Mouse (Mus musculus) ES-Bruce4 (cell line): ENCODE data around the gene Siglec1. TPM values are rescaled to one million over a fixed set of nuclear protein-coding genes. Genes with fewer than 3 reads are reported as not detected.
A peak's percentile ranks its signal among the peaks of the same experiment; 100 is the strongest.

Source experiments
- H3K27ac ChIP-seq: 2 replicates; pipeline ENCODE4 v1.5.1; 2012; ENCODE audit warnings: low read length, inconsistent platforms; ENCODE audit not compliant: insufficient read depth
- H3K27me3 ChIP-seq: 2 replicates; pipeline ENCODE4 v1.6.1; 2012; ENCODE audit warnings: mild to moderate bottlenecking, low read length, inconsistent platforms; ENCODE audit not compliant: control insufficient read depth, poor library complexity, insufficient read depth, severe bottlenecking
- H3K36me3 ChIP-seq: 2 replicates; pipeline ENCODE4 v1.6.1; 2012; ENCODE audit warnings: inconsistent platforms, mild to moderate bottlenecking, low read length, moderate library complexity; ENCODE audit not compliant: control insufficient read depth, poor library complexity, insufficient read depth, severe bottlenecking
- H3K4me1 ChIP-seq: one replicate; pipeline ENCODE4 v1.8.1; 2011; ENCODE audit warnings: low read length; ENCODE audit not compliant: control insufficient read depth, insufficient read depth
- H3K4me3 ChIP-seq: 2 replicates; pipeline ENCODE4 v1.5.1; 2011; ENCODE audit warnings: low read depth, mild to moderate bottlenecking, low read length
- H3K9ac ChIP-seq: 2 replicates; pipeline ENCODE4 v1.6.1; 2012; ENCODE audit warnings: low read depth, mild to moderate bottlenecking, inconsistent platforms; ENCODE audit not compliant: poor library complexity, severe bottlenecking
- H3K9me3 ChIP-seq: replicated peaks from 2 replicates; pipeline ENCODE4 v1.6.1; 2012; ENCODE audit warnings: mild to moderate bottlenecking, low read length, inconsistent platforms; ENCODE audit not compliant: control insufficient read depth, poor library complexity, insufficient read depth, severe bottlenecking
- CTCF ChIP-seq: IDR thresholded peaks from one replicate; pipeline ENCODE4 v1.8.1; 2011; ENCODE audit warnings: low read depth, low read length
- EP300 ChIP-seq: IDR thresholded peaks from 2 replicates; pipeline ENCODE4 v1.6.1; 2011; ENCODE audit warnings: low read depth, low read length; ENCODE audit not compliant: insufficient read depth
- POLR2A ChIP-seq: IDR thresholded peaks from one replicate; pipeline ENCODE4 v1.8.1; 2011; ENCODE audit warnings: low read length; ENCODE audit not compliant: insufficient read depth
- polyA plus RNA-seq: library from polyadenylated mRNA; stranded (reverse); fragments of >200 nt; gene quantifications from 2 replicates; pipeline ENCODE4 v1.2.4, GENCODE M21; 2011; ENCODE audit warnings: low read depth; ENCODE audit not compliant: missing spikeins, insufficient read depth, insufficient read length

The Siglec1 gene
- polyA plus RNA-seq, 1 experiment: 0.16 TPM

DNA sequence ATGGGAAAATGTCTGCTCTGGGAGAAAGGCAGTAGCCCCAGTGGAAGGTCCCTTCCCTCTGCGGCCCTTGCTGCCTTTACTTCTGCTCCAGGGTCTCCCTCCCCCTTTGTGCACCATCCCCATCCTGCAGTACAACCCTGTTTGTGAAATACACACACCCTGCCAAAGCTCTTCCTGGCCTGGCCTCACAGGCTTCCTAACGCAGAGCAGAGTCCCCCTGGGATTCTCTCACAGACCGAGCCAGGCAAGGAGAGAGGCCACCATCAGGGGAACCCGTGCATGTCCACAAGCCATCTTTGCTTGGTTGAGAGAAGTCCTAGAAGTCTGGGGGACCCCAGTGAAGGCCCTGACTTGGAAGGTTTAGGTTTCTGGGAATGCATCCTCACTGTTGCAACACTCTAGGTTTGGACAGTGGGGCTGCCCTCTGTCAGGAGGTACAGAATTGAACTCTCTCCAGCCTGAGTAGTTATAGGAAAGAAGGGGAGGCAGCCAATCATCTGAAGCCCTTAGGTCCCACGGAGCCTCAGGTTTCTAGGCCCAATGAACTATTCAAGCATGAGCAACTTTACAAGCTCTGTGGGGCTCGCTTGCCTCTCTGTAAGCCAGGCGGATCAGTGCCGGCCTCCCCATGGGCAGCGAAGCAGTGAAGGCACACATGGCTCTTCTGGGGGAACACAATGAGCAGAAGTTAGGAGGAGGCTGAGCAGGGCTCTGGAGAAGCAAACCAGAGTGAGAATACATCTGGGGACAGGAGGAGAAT is 26.6 kb downstream of the Siglec1 start:
- no peaks in the 10 kb centered on the region for H3K4me1 ChIP-seq
- H3K4me3 ChIP-seq: no peak overlapping the region
- H3K36me3 ChIP-seq: no peaks in the 10 kb centered on the region
- no peak overlapping the region for H3K9ac ChIP-seq
- no peaks in the 10 kb centered on the region for H3K9me3 ChIP-seq
- no peak for TF ChIP-seq POLR2A
- no peak for TF ChIP-seq EP300
- TF ChIP-seq CTCF: no peak
- no peak overlapping the region for H3K27ac ChIP-seq
- no peaks in the 10 kb centered on the region for H3K27me3 ChIP-seq

DNA sequence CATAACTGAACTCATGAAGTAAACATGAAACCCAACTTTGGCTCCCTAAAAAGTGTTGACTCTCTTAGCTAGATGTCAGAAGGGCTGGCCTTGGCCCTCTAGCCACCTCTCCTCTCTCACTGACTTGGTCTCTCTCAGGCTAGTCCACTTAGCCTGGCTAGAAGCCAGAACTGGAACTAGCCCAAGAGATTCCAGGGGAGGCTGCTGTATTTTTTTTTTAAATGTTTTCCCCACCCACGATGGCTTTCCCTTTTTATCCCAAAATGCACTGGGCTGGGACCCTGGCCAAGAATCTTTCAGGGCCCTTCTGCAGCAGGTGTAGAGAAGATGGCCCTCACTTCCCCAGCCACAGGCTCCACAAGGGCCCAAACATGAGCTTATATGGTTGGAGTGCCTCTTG is 27.2 kb downstream of the Siglec1 start:
- no peaks in the 10 kb centered on the region for H3K27me3 ChIP-seq
- H3K9me3 ChIP-seq: no peaks in the 10 kb centered on the region
- TF ChIP-seq EP300 (no peak), CTCF (no peak), POLR2A (no peak)
- no peaks in the 10 kb centered on the region for H3K4me1 ChIP-seq
- H3K36me3 ChIP-seq: no peaks in the 10 kb centered on the region
- no peak overlapping the region for H3K27ac ChIP-seq
- H3K9ac ChIP-seq: no peak overlapping the region
- H3K4me3 ChIP-seq: no peak overlapping the region

- Histone ChIP-seq H3K36me3 (no peaks in the 10 kb centered on the region), H3K4me3 (no peak overlapping the region), H3K9ac (no peak overlapping the region), H3K27ac (no peak overlapping the region), H3K27me3 (peaks cover under 1% of the 10 kb centered on the region; the same call in 1 of the 2 replicates), H3K4me1 (no peaks in the 10 kb centered on the region), H3K9me3 (no peaks in the 10 kb centered on the region)
- no peak for TF ChIP-seq CTCF
- no peak for TF ChIP-seq POLR2A
- no peak for TF ChIP-seq EP300
Measured at GRCm38 (mm10) chr2:131058672-131059071, 27.9 kb downstream of the Siglec1 start.

DNA sequence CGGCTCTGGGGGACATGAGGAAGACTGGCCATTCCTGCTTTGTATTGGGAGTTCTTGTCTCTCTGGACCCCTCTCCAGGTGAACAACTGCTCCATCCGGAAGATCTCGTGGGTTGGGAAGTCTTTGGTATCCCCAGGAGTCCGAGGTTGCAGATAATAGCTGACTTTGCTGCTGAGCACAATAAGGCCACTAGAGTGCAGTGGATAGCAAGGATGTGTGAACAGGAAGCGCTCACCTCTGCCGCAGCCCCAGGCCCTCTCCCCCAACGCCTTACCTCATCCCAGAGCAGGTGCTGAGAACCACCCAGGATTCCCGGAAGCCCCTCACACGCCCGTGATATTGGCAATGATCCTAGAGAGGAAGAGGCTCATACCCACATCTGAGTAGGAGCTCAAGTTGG is 30.4 kb downstream of the Siglec1 start:
- 0 out of 2 replicates have a peak overlapping the region, but pooled peaks have one; percentile 13 for H3K9ac ChIP-seq
- H3K27me3 ChIP-seq: peaks cover 3% of the 10 kb centered on the region; the same call in 1 of the 2 replicates
- no peak overlapping the region for H3K27ac ChIP-seq
- peak overlapping the region; percentile 49 for H3K4me3 ChIP-seq
- no peaks in the 10 kb centered on the region for H3K36me3 ChIP-seq
- H3K4me1 ChIP-seq: no peaks in the 10 kb centered on the region
- no peaks in the 10 kb centered on the region for H3K9me3 ChIP-seq
- peak; percentile 64; the same call in 1 of the 2 replicates for TF ChIP-seq EP300
- no peak for TF ChIP-seq POLR2A
- TF ChIP-seq CTCF: peak; percentile 65

DNA sequence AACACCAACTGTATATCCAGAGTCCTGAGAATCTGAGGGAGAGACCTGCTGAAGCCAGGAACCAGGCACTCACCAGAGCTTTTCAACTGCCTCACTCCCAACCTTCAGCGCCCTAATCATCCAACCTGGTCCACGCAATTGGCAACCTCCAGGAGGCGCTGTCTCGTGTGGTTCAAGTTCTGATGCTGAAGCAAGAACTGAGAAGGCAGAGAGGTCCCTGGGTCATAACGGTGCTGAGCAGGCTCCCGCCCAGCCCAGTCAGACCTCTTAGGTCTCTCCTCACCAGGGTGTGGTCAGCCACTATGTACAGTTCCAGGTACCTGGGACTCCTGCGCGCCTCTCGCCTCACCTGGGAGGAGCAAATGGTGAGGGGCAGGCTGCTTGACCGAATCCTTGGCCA is 30.9 kb downstream of the Siglec1 start:
- no peak overlapping the region for H3K27ac ChIP-seq
- H3K36me3 ChIP-seq: no peaks in the 10 kb centered on the region
- TF ChIP-seq POLR2A (no peak), EP300 (0 out of 2 replicates have a peak, but pooled peaks have one; percentile 38), CTCF (peak; percentile 85)
- no peaks in the 10 kb centered on the region for H3K9me3 ChIP-seq
- H3K4me1 ChIP-seq: no peaks in the 10 kb centered on the region
- H3K27me3 ChIP-seq: peaks cover 3% of the 10 kb centered on the region; the same call in 1 of the 2 replicates
- H3K9ac ChIP-seq: no peak overlapping the region
- H3K4me3 ChIP-seq: peak overlapping the region; percentile 49

DNA sequence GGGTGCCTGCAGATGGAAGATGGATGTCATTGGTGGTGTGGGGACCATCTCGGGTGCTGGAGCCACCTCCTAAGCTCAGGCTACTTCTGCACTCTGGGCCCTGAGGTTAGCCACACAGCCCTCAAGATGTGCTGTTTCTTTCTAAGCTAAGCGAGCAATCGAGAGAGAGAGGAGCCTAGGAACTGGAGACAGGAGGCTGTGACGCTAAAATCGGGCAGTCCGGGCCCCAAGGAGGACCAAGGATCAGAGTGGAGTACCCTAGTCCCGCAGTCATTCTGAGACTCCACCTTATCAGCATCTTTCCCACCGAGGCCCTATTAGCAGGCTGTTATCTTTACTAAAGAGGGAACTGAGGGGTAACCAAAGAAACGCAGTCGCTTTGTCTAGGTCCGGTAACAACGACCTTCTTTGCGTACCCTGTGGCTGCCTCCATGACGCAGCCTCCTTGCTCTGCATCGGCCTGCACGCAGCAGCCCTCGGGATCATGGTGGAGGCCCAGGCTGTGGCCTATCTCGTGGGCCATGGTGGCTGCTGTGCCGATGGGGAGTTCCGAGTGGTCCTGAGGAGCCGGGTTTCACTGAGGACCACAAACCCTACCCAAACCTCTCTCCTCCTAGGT is 31.8 kb downstream of the Siglec1 start:
- Histone ChIP-seq H3K27me3 (peaks cover 3% of the 10 kb centered on the region; the same call in 1 of the 2 replicates), H3K4me1 (no peaks in the 10 kb centered on the region), H3K9me3 (no peaks in the 10 kb centered on the region), H3K27ac (no peak overlapping the region), H3K36me3 (no peaks in the 10 kb centered on the region), H3K9ac (0 out of 2 replicates have a peak overlapping the region, but pooled peaks have one; percentile 5), H3K4me3 (peak overlapping the region; percentile 30)
- TF ChIP-seq CTCF (no peak), POLR2A (no peak), EP300 (no peak)
